Mouse (Mus musculus) heart, adult 18-20 months (tissue): ENCODE data around the gene Tshr. TPM values are rescaled to one million over a fixed set of nuclear protein-coding genes. Genes with fewer than 3 reads are reported as not detected.
"Not testable (repeated sequence)": the region's sequence is repeated elsewhere in the genome, so short reads cannot be mapped to it uniquely, and the experiment has no call there.

Source experiments
- DNase-seq, 2 experiments: peaks; one replicate each; pipeline ENCODE4 v3.0.0; 2021 to 2022; ENCODE audit warnings: mixed read lengths in 1 of 2
- total RNA-seq, 2 experiments: library from RNA; stranded (reverse); gene quantifications; 2 replicates each; pipeline ENCODE4 v1.2.3; 2021

Gene Tshr
- total RNA-seq, 2 experiments from 2014 or later, result 0.32 to 0.72 TPM

- no peak for DNase-seq
These were observed 111.8 kb downstream of the Tshr start for GRCm38 (mm10) chr12:91496226-91496558.

- no peak for DNase-seq
These were observed 116.1 kb downstream of the Tshr start for GRCm38 (mm10) chr12:91500475-91500874.

GRCm38 (mm10) chr12:91511766-91512165 lies 127.4 kb downstream of the Tshr start:
- DNase-seq, result no peak

GRCm38 (mm10) chr12:91513980-91514379 lies 129.6 kb downstream of the Tshr start:
- no peak for DNase-seq

- no peak for DNase-seq
These were observed 133.4 kb downstream of the Tshr start for GRCm38 (mm10) chr12:91517808-91518207.

- DNase-seq, result no peak
These were observed 139.3 kb downstream of the Tshr start for GRCm38 (mm10) chr12:91523626-91524025.

GRCm38 (mm10) chr12:91534514-91534913 lies 150.2 kb downstream of the Tshr start:
- DNase-seq, result peak in 1 of 2 experiments; percentile 8

GRCm38 (mm10) chr12:91540202-91540601 lies 155.8 kb downstream of the Tshr start:
- no peak for DNase-seq

- DNase-seq, result no peak
These were observed 165.1 kb downstream of the Tshr start for GRCm38 (mm10) chr12:91549471-91549870.

- DNase-seq, result peak; percentile 56 to 66
These were observed 167.6 kb downstream of the Tshr start for GRCm38 (mm10) chr12:91551773-91552526.

GRCm38 (mm10) chr12:91557358-91558005 lies 173.1 kb downstream of the Tshr start:
- not testable (repeated sequence) for DNase-seq

- not testable (repeated sequence) for DNase-seq
These were observed 173.8 kb downstream of the Tshr start for GRCm38 (mm10) chr12:91558152-91558551.

- no peak for DNase-seq
These were observed 182.8 kb downstream of the Tshr start for GRCm38 (mm10) chr12:91567145-91567544.

GRCm38 (mm10) chr12:91569255-91569654 lies 184.9 kb downstream of the Tshr start:
- no peak for DNase-seq

- DNase-seq, result no peak
These were observed 187.3 kb downstream of the Tshr start for GRCm38 (mm10) chr12:91571708-91572107.

GRCm38 (mm10) chr12:91579665-91580064 lies 195.3 kb downstream of the Tshr start:
- no peak for DNase-seq

- DNase-seq, result no peak
These were observed 197.1 kb downstream of the Tshr start for GRCm38 (mm10) chr12:91581204-91582070.

- DNase-seq, result no peak
These were observed 198.1 kb downstream of the Tshr start for GRCm38 (mm10) chr12:91582362-91583002.

- no peak for DNase-seq
These were observed 199.0 kb downstream of the Tshr start for GRCm38 (mm10) chr12:91583409-91583808.

- DNase-seq, result no peak
These were observed 200.8 kb downstream of the Tshr start for GRCm38 (mm10) chr12:91585206-91585605.

- DNase-seq, result not testable (repeated sequence)
These were observed 201.5 kb downstream of the Tshr start for GRCm38 (mm10) chr12:91585815-91586214.

- no peak for DNase-seq
These were observed 202.7 kb downstream of the Tshr start for GRCm38 (mm10) chr12:91587077-91587476.
